Comparison of ENCODE assay signal across 9 mouse cellular contexts in the genomic region with DNA sequence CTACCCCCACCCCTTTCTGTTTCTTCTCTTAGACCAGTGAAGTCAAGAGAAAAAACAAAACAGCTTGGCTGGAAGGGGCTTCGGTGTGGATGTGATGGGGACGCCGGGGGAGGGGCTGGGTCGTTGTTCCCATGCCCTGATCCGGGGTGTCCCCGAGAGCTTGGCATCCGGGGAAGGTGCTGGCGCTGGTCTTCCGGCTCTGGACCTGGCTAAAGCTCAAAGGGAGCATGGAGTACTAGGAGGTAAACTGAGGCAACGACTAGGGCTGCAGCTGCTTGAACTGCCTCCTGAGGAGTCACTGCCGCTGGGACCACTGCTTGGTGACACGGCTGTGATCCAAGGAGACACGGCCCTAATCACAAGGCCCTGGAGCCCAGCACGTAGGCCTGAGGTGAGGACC. TPM values are rescaled to one million over a fixed set of nuclear protein-coding genes. Genes with fewer than 3 reads are reported as not detected.
DNase-seq lines count a peak whose midpoint lies in the region; ATAC-seq and TF ChIP-seq lines count a peak whose summit lies in the region.
"Had no signal": no experiment of that assay in that cellular context is flagged by ENCODE, and none has a peak within 500 bp of the region (broad histone marks: within the 10 kb centered on the region; RNA-seq: fewer than 3 reads in every experiment).

No protein-coding gene starts in this region.

- TF ChIP-seq EP300 in heart, adult 2 months (IDR thresholded peaks at IDR 0.05; ENCODE audit: insufficient read depth, low read depth, low read length) = no peak

- ATAC-seq in forebrain, embryonic 13.5 days = 0 out of 2 replicates have a peak, but pooled peaks have one; percentile 1
- ATAC-seq in liver, embryonic 12.5 days = no peak

- H3K79me2 ChIP-seq in heart, adult 2 months (replicated peaks; ENCODE audit: control insufficient read depth, insufficient read depth, low read length) = no peaks in the 10 kb centered on the region
- H3K79me2 ChIP-seq in C2C12 (ENCODE audit: control insufficient read depth, insufficient read depth) = peaks cover 13% of the 10 kb centered on the region

- no peak for DNase-seq in heart, adult 2 months
- no peak for DNase-seq in heart, postnatal 25 days (ENCODE audit: low spot score)
- DNase-seq in yolk sac, embryonic 10.5 days (ENCODE audit: low spot score) = no peak
- no peak for DNase-seq in Muller cell, postnatal 12 days (ENCODE audit: inconsistent ontology term)
- no peak for DNase-seq in urinary bladder, adult 2 months (ENCODE audit: low spot score)

- peak overlapping the region; percentile 7 for H3ac ChIP-seq in C2C12 (ENCODE audit: control insufficient read depth, insufficient read length, low read depth)

- no peak for TF ChIP-seq CTCF in heart, adult 2 months (IDR thresholded peaks at IDR 0.05)
- no peak for TF ChIP-seq CTCF in C2C12 (IDR thresholded peaks at IDR 0.05; ENCODE audit: control insufficient read depth, insufficient read depth, insufficient read length)

- peak overlapping the region; percentile 87 for H3K9ac ChIP-seq in heart, adult 2 months (ENCODE audit: low read depth, low read length)
- H3K9ac ChIP-seq in forebrain, embryonic 13.5 days = peak overlapping the region; percentile 90
- peak overlapping the region; percentile 70; the same call in 1 of the 2 replicates for H3K9ac ChIP-seq in liver, embryonic 12.5 days

- H3K4me1 ChIP-seq in heart, adult 2 months (ENCODE audit: control insufficient read depth, insufficient read depth, low read length) = peaks cover 10% of the 10 kb centered on the region
- peaks cover 40% of the 10 kb centered on the region for H3K4me1 ChIP-seq in forebrain, embryonic 13.5 days
- peaks cover 70% of the 10 kb centered on the region for H3K4me1 ChIP-seq in liver, embryonic 12.5 days

- TF ChIP-seq POLR2A in heart, adult 2 months (IDR thresholded peaks at IDR 0.05; ENCODE audit: insufficient read depth, low read depth, low read length) = no peak

- no peaks in the 10 kb centered on the region for H3K27me3 ChIP-seq in heart, adult 2 months (ENCODE audit: control insufficient read depth, insufficient read depth, low read length)
- H3K27me3 ChIP-seq in C2C12 (ENCODE audit: control insufficient read depth, insufficient read depth, insufficient read length) = no peaks in the 10 kb centered on the region
- peaks cover 21% of the 10 kb centered on the region for H3K27me3 ChIP-seq in forebrain, embryonic 13.5 days
- H3K27me3 ChIP-seq in liver, embryonic 12.5 days (replicated peaks) = peaks cover 33% of the 10 kb centered on the region

- peaks cover 5% of the 10 kb centered on the region for H3K36me3 ChIP-seq in heart, adult 2 months (ENCODE audit: control insufficient read depth, insufficient read depth, low read length)
- H3K36me3 ChIP-seq in C2C12 (ENCODE audit: control insufficient read depth, insufficient read depth) = peaks cover 53% of the 10 kb centered on the region
- peaks cover 53% of the 10 kb centered on the region for H3K36me3 ChIP-seq in forebrain, embryonic 13.5 days (ENCODE audit: poor library complexity, severe bottlenecking)
- peaks cover 47% of the 10 kb centered on the region for H3K36me3 ChIP-seq in liver, embryonic 12.5 days

- H3K4me3 ChIP-seq in heart, adult 2 months = peak overlapping the region; percentile 65
- H3K4me3 ChIP-seq in C2C12 (ENCODE audit: insufficient read depth, poor library complexity, severe bottlenecking) = peak overlapping the region; percentile 37
- H3K4me3 ChIP-seq in forebrain, embryonic 13.5 days = peak overlapping the region; percentile 79
- peak overlapping the region; percentile 63 for H3K4me3 ChIP-seq in liver, embryonic 12.5 days

- H3K27ac ChIP-seq in heart, adult 2 months = peak overlapping the region; percentile 92
- H3K27ac ChIP-seq in forebrain, embryonic 13.5 days = peak overlapping the region; percentile 94; the same call in 1 of the 2 replicates
- no peak overlapping the region for H3K27ac ChIP-seq in liver, embryonic 12.5 days

- H3K9me3 ChIP-seq in forebrain, embryonic 13.5 days (replicated peaks) = no peaks in the 10 kb centered on the region
- no peaks in the 10 kb centered on the region for H3K9me3 ChIP-seq in liver, embryonic 12.5 days (replicated peaks)

- H3K4me2 ChIP-seq in forebrain, embryonic 13.5 days = peak overlapping the region; percentile 91
- H3K4me2 ChIP-seq in liver, embryonic 12.5 days = peak overlapping the region; percentile 93

- H3K79me3 ChIP-seq in C2C12 (ENCODE audit: low read depth) = peaks cover 3% of the 10 kb centered on the region

- WGBS in heart, adult 2 months = 27% methylated on average over 14 of the region's 14 CpGs
- WGBS in forebrain, embryonic 13.5 days = 23% methylated on average over 14 of the region's 14 CpGs
- 41% methylated on average over 14 of the region's 14 CpGs for WGBS in liver, embryonic 12.5 days (ENCODE audit: insufficient replicate concordance)

- intact Hi-C loops in heart, adult 2 months (cut with DNase I) = no loop called here
- intact Hi-C loops in heart, postnatal 25 days (cut with DNase I) = no loop called here

TF ChIP-seq in C2C12, 6 proteins besides CTCF, POLR2A, EP300 and RAD21:
- TF ChIP-seq FOSL1 (IDR thresholded peaks at IDR 0.05; ENCODE audit: insufficient read depth, low read length, poor library complexity, severe bottlenecking) (no peak), USF1 (IDR thresholded peaks at IDR 0.05; ENCODE audit: low read depth) (no peak), MYOD1 (IDR thresholded peaks at IDR 0.05; ENCODE audit: control insufficient read depth, insufficient read length, low read depth) (no peak), MAX (IDR thresholded peaks at IDR 0.05) (no peak), MYOG (IDR thresholded peaks at IDR 0.05; ENCODE audit: control insufficient read depth, extremely low read depth, insufficient read length) (no peak), CEBPB (IDR thresholded peaks at IDR 0.05; ENCODE audit: low read depth) (no peak)

RNA-seq across cellular contexts. Expression of a gene that starts 1.2 kb away (rescaled TPM):
- 10 to 100 TPM; 20.0 to 20.5 TPM for total RNA-seq in heart, adult 2 months (2021)
- 31.4 and 40.8 TPM in 2 replicates for polyA plus RNA-seq in heart, adult 2 months (2012; rRNA removed)
- 10 to 100 TPM; 27.7 to 31.3 TPM for total RNA-seq in heart, postnatal 25 days (2021)
- polyA plus RNA-seq in C2C12 (2012; fragmentation: generic; extraction: Trizol) = 129 TPM
- 543 and 566 TPM in 2 replicates for polyA plus RNA-seq in forebrain, embryonic 13.5 days (2015; fragmentation: Nextera tagmentation; extraction: Ambion mirVana)
- polyA plus RNA-seq in liver, embryonic 12.5 days (2016; fragmentation: Nextera tagmentation; extraction: Ambion mirVana) = 49.0 and 49.1 TPM in 2 replicates
- polyA plus RNA-seq in urinary bladder, adult 2 months (2012; rRNA removed) = 60.5 and 68.6 TPM in 2 replicates

RNA-seq across cellular contexts. Expression of a gene that starts 5.1 kb away (rescaled TPM):
- under 1 TPM; 0.34 to 0.55 TPM for total RNA-seq in heart, adult 2 months (2021)
- 0.23 and 0.64 TPM in 2 replicates for polyA plus RNA-seq in heart, adult 2 months (2012; rRNA removed)
- not detected for total RNA-seq in heart, postnatal 25 days (2021)
- 0.12 TPM for polyA plus RNA-seq in C2C12 (2012; fragmentation: generic; extraction: Trizol)
- polyA plus RNA-seq in forebrain, embryonic 13.5 days (2015; fragmentation: Nextera tagmentation; extraction: Ambion mirVana) = not detected in 2 replicates
- 0.41 and 0.44 TPM in 2 replicates for polyA plus RNA-seq in liver, embryonic 12.5 days (2016; fragmentation: Nextera tagmentation; extraction: Ambion mirVana)
- polyA plus RNA-seq in urinary bladder, adult 2 months (2012; rRNA removed) = 0.26 and 0.37 TPM in 2 replicates
- total RNA-seq: common myeloid progenitor, adult 5-6 weeks had no signal

RNA-seq across cellular contexts. Expression of a gene that starts 5.9 kb away (rescaled TPM):
- total RNA-seq in heart, adult 2 months (2021) = 1 to 10 TPM in 1 of 2 experiments, under 1 TPM in 1; 0.31 to 2.4 TPM
- polyA plus RNA-seq in heart, adult 2 months (2012; rRNA removed) = 0.32 and 1.4 TPM in 2 replicates
- under 1 TPM; 0.18 to 0.87 TPM for total RNA-seq in heart, postnatal 25 days (2021)
- polyA plus RNA-seq in C2C12 (2012; fragmentation: generic; extraction: Trizol) = 0.04 TPM
- 0.29 and 0.56 TPM in 2 replicates for polyA plus RNA-seq in forebrain, embryonic 13.5 days (2015; fragmentation: Nextera tagmentation; extraction: Ambion mirVana)
- polyA plus RNA-seq in liver, embryonic 12.5 days (2016; fragmentation: Nextera tagmentation; extraction: Ambion mirVana) = 7.3 and 8.7 TPM in 2 replicates
- 0.44 and 0.48 TPM in 2 replicates for polyA plus RNA-seq in urinary bladder, adult 2 months (2012; rRNA removed)
- total RNA-seq: common myeloid progenitor, adult 5-6 weeks had no signal

RNA-seq across cellular contexts. Expression of a gene that starts 10.3 kb away (rescaled TPM):
- total RNA-seq in heart, adult 2 months (2021) = 10 to 100 TPM; 32.5 to 33.1 TPM
- 44.4 and 51.6 TPM in 2 replicates for polyA plus RNA-seq in heart, adult 2 months (2012; rRNA removed)
- total RNA-seq in heart, postnatal 25 days (2021) = 10 to 100 TPM; 40.0 to 46.1 TPM
- polyA plus RNA-seq in C2C12 (2012; fragmentation: generic; extraction: Trizol) = 509 TPM
- polyA plus RNA-seq in forebrain, embryonic 13.5 days (2015; fragmentation: Nextera tagmentation; extraction: Ambion mirVana) = 141 and 147 TPM in 2 replicates
- 160 and 162 TPM in 2 replicates for polyA plus RNA-seq in liver, embryonic 12.5 days (2016; fragmentation: Nextera tagmentation; extraction: Ambion mirVana)
- 149 and 191 TPM in 2 replicates for polyA plus RNA-seq in urinary bladder, adult 2 months (2012; rRNA removed)

RNA-seq across cellular contexts. Expression of a gene that starts 13.5 kb away (rescaled TPM):
- total RNA-seq in heart, adult 2 months (2021) = under 1 TPM; 0.23 to 0.29 TPM
- polyA plus RNA-seq in heart, adult 2 months (2012; rRNA removed) = 1.00 and 1.2 TPM in 2 replicates
- total RNA-seq in heart, postnatal 25 days (2021) = 1 to 10 TPM in 1 of 2 experiments, under 1 TPM in 1; 0.57 to 1.3 TPM
- polyA plus RNA-seq in C2C12 (2012; fragmentation: generic; extraction: Trizol) = 0.76 TPM
- polyA plus RNA-seq in forebrain, embryonic 13.5 days (2015; fragmentation: Nextera tagmentation; extraction: Ambion mirVana) = 4.5 and 5.9 TPM in 2 replicates
- 4.0 and 4.8 TPM in 2 replicates for polyA plus RNA-seq in liver, embryonic 12.5 days (2016; fragmentation: Nextera tagmentation; extraction: Ambion mirVana)
- 1.2 and 1.4 TPM in 2 replicates for polyA plus RNA-seq in urinary bladder, adult 2 months (2012; rRNA removed)
